Mouse (Mus musculus) forebrain, embryonic 13.5 days (tissue): ENCODE measurements at regions not wholly inside any gene's neighbourhood (a gene's known extent, or its start where the extent isn't known, plus 50 kb on each side); places are given as distances from the start of the nearest gene placed in this dataset.

Experiments used
- microRNA counts: library from miRNA; unstranded; fragments of <30 nt; microRNA quantifications from one replicate; lab custom pipeline; 2016
- microRNA-seq: library from miRNA; unstranded; fragments of <30 nt; microRNA quantifications from one replicate; pipeline ENCODE4, GENCODE M21; 2016

MicroRNA genes in the stretch of these regions (microRNA counts, 519-probe panel; counts per million panel counts)
- microRNA mmu-miR-100 (lab: Ali Mortazavi, UCI) = 5,582 counts per million, percentile 95 among the panel's probes with 10 or more counts
- microRNA mmu-miR-125b-3p (lab: Ali Mortazavi, UCI) = 4,210 counts per million, percentile 80 among the panel's probes with 10 or more counts

Small RNA genes lying in the stretch of these regions (microRNA-seq; reads per million reads assigned to microRNA genes)
- gene Mir100 (29,268 reads per million, percentile 98 among the genes with 10 or more reads in this experiment), gene Mir125b-1 (2,418 reads per million, percentile 84 among the genes with 10 or more reads in this experiment), gene Mirlet7a-2 (194 reads per million, percentile 59 among the genes with 10 or more reads in this experiment)
